Mouse (Mus musculus) CD4-positive, CD25-positive, alpha-beta regulatory T cell, adult 4 months (primary cell): ENCODE measurements at regions not wholly inside any gene's neighbourhood (a gene's known extent, or its start where the extent isn't known, plus 50 kb on each side); places are given as distances from the start of the nearest gene placed in this dataset.

Experiments
- ATAC-seq: one replicate; pipeline ENCODE4 v1.8.0; 2017

DNA sequence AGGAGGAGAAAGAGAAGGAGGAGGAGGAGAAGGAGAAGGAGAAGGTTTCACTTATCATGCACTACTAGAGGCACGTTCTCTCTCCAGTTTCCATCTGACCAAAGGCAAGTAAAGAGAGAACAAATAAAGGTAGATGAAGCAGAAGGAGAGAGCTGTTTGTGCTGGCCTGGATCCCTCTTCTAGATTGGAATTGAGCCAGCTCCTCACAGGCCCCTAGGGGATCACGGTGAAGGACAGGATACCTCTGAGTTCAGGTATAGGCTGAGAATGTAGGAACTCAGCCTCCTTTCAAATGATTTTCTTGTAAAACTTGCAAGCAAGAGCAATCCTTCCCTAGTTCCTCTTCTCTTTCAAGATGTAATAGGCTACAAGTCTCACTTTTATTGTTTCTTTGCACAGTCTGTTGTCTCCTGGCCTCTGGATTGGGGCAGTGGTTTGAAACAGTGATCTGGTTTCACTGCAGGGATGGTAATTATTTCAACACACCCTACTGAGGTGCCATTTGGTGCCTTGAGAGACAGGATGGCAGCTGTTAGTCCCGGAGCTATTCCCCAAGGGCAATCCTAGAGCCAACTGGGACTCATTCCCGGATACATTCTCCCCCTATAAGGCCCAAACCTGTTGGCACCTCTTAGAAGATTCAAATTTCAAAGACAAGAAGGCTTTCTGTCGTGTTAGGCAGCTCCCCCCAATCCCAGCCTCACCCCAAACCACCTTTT is 134.8 kb downstream of the Gm9817 start:
- ATAC-seq, result no peak

DNA sequence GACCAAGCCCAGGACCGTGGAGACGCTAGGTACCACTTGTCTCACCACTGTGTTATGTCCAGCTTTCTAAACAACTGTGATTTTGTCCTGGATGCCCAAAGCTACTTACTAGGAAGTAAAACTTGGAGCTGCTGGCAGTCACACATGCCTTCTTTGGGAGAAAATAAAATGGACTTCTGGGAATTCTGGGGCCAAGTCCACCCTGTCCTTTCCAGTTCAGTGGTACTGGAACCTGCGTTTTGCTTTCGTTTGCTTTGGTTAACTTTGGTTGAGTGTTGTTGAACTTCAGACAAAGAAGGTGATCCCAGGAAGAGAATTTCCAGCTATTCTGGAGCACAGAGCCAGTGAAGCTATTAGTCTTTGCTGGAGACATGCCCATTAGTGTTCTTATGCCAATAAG is 139.8 kb downstream of the Gm9817 start:
- ATAC-seq, result no peak

DNA sequence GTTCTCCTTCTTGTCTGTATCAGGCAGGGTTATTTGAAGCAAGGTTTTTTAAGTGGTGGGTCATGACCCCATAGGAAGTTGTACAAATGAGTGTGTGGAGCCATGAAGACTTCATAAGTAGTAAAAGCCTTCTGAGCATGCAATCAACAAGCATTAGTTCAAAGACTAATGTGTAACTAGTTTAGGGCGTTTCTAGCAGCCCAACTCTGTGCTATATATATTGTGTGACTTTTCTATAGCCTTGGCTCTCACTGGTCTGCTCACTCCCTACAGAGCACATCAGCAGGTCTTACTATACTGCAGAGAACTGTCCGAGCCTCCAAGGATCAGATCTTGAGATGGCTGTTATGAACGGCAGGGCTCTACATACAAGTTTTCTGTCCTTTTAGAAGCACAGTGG is 141.2 kb downstream of the Gm9817 start:
- no peak for ATAC-seq

DNA sequence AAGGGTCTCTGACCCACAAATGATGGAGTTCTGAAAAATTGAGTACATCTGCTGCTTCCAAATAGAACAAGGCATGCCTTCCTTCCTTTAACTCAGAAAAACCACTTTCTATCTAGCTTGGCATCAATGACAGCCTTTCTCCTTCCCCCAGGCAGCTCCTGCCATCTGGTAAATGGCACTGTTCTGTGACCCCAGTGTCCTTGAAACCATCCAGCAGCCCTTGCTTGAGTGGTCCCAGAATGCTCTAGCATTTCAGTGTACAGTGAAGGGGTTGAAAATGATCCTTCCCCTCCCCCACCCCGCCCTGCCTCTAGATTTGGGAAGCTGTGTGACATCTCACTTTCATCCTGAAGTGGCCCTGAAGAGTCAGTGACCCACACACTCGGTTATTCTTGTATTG is 152.3 kb downstream of the Gm9817 start:
- no peak for ATAC-seq

DNA sequence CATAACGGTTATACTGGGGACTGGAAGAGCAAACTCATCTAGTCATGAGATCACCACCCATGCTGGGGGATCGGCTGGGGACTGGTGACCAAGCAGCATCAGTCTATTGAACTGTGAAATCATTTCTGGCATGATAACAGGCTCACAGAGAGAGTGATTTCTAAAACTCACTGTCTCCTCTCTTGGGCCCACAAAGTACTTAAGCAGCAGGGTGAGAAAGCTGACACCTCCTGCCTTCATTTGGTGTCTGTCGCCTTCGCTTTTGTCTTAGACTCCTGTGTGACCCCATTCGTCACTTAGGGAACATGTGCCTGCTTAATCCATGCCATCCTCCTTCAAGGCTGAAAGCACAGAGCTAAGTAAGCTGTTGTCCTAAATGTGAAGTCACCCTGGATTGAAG is 154.3 kb upstream of the Mylip start:
- ATAC-seq, result no peak

DNA sequence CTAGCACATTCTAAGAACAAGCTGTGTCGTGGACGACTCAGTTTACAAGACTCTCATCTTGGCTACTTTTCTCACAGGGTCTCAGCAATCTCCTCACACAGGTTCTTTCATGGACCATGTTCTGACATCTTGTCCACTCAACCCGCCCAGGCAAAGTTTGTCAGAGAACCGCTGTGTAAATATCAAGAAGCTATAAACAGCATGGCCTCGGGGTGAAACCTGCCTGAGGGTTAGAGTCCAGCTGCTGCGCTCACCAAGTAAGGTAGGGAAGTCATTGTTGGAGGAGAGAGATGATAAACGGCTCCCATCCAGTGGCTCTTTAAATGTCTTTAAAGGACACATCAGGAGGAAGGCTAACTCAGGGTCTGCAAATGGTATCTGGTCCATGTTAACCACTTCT is 151.3 kb upstream of the Mylip start:
- ATAC-seq, result no peak

DNA sequence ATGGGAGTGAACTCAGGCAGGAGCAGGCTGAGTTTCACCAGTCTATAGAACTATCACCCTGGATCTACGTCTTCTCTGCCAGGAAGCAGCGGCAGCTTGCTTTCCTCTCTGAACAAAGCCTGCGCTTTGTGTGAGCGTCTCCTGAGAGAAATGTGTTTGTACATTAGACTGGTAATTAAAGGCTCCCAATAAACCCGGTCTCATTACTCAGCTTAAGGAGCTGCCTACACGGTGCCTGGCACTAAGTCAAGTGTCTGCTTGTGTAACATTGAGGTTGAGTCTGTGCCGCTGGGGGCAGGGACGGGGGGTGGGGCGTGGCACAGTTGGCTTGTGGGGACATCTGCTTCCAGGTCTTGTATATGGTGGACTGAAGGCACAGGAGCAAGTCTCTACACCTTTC is 150.4 kb upstream of the Mylip start:
- ATAC-seq, result no peak

DNA sequence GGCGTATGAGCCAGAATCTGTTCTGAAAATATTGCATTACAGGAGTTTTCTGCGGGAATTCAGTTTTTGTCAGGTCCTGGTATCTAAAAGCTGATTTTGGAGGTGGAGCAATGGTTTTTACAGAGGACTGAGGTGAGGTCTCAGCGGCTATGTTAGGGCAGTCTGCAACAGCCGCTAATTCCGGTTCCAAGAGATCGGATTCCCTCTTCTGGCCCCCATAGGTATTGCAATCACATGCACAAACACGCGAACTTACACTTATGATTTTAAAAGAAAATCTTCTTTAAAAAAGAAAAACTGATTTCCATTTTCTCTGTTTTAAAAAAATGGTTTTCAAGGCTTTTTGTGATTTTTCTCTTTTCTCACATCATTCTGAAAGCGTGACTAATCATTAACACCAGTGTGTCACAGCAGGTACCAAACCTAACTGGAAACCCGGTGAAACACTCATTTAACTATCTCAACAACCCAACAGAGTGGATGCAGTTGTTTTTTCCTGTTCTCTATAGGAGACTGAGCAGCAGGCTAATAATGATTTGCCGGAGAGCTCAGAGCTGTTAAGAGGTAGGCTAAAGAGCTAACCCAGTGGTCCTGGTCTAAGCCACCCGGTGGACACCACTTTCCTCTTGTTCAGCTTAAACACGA is 149.4 kb upstream of the Mylip start:
- no peak for ATAC-seq

DNA sequence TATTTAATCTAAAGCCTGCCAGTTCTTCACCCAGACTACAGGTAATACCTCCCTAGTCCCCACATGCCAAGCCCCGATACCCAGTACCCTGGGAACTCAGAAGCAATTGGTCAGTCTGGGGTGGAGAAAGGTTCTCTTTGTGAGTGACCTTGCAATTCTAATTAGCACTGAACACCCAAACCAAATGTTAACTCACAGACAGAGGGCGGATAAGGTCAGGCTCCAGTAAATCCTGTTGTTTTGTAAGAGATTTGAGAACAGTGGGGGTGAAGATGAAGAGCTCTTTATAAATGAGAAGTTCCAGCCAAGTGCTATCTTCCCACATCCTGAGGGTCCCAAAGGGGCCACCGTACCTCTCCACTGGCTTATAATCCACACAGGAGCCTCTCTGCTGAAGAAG is 147.3 kb upstream of the Mylip start:
- no peak for ATAC-seq

DNA sequence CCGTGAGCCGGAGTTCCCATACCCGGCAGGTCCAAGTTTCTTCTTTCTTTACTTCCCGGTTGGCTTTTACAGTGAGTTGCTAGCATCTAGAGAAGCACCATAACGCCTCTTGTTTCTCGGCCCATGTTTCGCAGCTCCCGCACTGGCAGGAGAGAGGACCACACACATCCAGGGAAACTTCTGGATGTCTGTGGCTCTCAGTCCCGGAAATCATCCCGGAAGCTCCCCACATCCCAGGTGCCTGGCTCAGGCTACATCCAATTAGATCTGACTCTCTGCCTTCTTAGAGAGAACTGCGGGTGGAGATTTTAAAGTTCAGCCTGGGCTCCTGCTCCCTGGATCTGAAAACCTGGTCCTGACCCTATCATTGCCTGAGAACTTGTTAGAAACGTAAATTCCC is 146.8 kb upstream of the Mylip start:
- no peak for ATAC-seq

DNA sequence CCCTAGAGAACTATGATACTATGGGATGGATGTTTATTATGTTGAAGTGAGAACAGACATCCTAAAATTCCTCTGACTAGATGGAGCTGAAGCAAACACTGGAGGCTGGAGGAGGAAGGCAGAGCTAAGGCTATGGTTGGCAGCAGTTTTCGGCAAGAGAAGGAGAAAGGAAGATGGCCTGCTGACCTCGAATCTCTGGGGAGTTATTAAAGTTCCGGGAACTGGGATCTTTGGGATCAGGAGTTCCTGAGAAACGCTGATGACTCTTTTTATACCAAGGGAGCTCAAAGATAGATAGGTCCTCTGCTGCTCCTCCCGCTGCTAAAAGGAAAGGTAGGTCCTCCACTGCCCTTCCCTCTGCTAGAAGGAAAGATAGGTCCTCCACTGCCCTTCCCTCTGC is 143.9 kb upstream of the Mylip start:
- ATAC-seq, result no peak

DNA sequence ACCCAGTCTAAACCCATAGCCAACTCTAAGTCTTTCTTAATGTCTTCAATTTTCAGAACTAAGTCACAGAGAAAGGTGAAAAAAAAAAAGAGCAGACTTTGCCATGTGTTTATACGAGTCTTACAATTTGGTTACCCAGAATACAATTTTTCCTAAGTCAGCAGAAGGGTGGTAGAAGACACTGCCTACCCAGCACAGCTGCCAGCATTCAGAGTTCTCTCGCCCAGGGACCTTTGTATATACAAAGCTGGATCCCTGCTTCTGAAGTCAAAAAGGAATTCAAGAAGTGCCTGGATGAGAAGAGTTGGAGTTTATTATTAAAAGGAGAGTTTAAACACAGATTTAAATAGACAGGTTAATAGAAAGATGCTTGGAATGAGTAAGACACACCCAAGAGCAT is 143.2 kb upstream of the Mylip start:
- no peak for ATAC-seq

DNA sequence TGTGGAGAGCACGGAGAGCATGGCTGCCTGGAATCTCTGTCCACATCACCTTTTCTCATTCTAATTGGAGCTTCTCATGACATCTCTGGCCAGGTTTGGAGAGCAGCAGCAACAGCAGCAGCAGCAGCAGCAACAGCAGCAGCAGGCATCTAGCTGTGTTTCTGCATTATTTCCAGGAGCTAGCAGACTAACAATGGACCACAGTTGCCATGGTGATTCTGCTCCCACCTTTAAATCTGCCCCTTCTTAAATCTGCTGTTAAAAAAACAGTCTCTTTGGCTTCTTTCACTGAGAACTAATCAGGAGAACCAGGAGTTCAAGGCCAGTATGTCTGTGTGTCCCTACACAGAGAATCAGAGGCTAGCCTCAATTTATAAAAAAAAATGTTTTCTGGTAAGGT is 139.5 kb upstream of the Mylip start:
- no peak for ATAC-seq

DNA sequence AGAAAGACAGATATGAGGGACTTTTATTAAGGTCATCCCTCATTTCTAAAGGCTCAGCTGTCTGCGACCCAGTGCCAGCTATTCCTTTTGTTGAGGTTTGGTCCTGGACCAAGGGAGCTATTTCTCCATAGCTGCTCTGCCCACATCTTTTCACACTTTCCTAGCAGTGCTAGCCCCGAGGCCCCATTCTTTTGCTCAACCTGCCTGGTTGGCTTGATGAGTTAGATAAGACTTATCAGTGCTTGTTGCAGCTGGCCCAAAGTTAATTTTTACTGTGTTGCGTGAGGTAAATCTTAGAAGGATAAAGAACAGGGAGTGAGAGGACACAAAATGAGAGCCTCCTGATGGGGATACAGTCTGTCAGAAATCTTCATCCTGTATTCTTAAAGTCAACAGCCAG is 138.5 kb upstream of the Mylip start:
- ATAC-seq, result no peak

DNA sequence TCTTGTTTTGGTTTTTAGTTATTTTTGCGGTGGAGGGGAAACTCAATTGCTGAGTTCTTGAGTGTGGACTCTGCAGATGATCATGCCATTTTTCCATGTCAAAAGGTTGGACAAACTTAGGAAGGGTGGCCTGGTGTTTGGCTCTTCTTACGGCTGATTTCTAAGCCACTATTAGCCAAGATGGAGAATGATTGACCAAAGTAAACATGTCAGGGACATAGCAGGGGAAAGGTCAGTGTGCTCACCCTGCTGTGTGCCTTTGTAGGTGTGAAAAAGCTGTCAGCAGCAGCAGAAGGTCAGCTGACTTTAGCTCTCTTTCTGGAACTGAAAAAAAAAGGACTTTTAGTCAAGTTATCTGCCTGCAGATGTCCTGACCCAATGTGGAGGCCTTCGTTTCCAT is 137.4 kb upstream of the Mylip start:
- ATAC-seq, result no peak

DNA sequence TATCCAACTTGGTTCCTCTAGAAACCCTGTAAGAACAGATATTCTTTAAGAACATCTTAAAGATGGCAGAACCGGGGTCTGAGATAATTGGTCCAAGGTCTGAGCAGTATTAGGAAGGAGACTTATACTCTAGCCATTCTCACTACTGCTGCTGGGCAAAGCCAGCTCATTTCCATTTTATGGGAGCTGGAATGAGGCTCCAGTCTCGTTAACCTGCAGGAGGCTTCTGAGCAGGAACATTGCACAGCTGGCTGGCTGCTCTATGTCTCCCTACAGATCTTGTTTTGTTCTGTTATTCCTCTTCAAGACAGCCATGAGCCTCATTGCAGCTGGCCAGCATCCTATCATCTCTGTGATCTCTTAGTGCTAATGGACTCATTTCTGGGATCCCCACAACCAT is 136.3 kb upstream of the Mylip start:
- no peak for ATAC-seq

DNA sequence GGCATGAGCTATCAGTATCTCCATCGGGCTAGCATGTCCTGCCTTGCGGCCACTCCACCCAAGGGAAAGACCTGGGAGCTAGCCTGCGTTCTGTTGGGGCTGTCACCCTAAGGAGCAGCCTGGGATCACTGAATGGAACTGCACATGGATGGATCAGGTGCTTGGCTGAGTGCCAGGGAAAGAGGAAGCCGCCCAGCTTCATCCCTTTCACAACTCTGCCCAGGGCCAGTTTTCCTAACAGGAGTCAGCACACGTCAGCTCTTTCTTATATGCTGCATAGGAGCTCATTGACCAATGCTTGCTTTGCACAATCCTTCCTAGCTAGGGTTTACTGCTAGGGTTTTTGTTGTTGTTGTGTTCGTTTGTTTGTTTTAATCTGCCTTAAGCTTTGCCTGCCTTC is 134.3 kb upstream of the Mylip start:
- no peak for ATAC-seq

DNA sequence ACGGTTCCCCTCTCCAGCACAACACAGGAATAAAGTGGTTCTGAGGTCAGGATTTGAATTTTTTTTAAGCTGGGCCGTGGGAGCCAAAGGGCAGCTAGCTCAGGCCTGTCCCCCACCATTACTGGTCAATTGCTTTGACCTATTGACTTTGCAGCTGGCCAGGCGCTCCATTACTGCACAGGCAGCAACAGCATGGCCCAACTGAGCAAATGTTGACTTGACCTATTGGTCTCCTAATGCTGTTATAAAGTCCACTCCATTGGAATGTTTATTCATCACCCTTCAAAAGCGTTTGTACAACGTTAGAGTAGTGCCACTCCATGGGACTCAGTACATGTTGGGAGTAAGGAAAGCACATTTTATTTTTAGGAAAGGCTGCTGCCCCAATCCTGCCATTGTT is 127.5 kb upstream of the Mylip start:
- ATAC-seq, result no peak

DNA sequence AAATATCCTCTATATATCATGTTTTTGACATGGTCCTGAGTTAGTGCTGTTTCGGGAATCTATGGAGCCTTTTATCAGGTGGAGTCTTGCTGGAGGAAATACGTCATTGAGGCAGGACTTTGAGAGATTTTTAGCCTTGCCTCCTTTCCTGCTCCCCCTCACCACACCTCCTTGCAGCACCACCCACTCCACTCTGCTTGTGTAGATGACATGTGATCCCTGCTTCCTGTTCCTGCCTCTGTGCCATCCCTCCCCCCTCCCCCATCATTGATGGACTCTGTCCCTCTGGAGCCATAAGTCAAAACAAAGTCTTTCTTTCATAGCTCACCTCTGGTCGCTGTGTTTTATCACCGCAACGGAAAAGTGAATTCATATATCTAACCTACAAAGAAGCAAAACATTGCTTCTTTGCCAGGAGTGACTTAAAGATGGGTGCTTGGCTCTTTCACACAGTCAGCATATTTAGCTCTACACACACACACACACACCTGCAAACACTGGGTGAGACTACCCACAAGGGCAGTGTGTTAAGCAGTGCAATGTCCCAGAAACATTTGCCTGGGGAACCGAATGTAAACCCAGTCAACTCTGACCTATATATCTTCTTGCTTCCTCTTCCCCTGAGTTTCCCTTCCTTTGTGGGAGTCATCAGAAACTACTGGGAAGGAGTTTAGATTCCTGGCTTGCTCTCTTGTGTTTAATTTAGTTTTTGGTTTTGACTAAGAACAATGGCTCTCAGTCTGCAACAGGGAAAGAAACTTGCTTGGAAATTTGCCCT is 123.1 kb upstream of the Mylip start:
- ATAC-seq, result no peak

DNA sequence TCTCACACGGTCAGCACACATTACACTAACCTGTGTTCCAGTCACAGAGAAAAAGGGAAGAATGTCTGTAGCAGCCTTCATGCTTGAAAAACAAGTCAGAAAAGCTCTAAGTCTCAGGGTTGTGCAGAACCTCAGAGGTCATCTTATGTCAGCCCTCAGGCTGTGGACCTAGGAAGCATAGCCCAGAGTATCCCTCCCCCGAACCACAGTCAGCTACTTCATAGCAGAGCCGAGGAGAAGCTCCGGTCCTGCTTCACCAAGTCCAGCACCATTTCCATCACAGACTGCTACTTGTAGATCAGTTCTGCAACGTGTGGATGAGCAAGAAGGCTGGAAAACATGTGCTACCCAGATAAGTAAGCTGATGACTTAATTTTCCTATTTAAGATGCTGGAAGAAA is 122.1 kb upstream of the Mylip start:
- ATAC-seq, result no peak

DNA sequence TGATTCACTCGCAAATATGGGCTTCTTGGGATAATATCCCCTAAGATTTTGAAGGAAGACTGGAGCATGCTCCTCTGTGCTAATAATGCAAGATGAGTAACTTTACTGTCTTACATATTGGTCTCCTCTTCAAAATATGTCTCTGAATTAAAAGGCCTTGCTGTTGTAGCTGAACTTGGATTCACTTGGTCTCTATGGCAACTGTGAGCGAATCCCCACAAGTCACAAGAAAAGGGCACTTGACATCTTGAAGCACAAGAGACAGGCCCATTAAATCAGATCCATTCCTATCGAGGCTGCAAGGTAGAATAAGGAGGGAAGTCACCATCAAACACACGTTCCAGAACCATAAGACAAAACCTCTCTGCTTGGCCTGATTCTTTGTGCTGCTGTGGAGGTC is 121.6 kb upstream of the Mylip start:
- no peak for ATAC-seq

DNA sequence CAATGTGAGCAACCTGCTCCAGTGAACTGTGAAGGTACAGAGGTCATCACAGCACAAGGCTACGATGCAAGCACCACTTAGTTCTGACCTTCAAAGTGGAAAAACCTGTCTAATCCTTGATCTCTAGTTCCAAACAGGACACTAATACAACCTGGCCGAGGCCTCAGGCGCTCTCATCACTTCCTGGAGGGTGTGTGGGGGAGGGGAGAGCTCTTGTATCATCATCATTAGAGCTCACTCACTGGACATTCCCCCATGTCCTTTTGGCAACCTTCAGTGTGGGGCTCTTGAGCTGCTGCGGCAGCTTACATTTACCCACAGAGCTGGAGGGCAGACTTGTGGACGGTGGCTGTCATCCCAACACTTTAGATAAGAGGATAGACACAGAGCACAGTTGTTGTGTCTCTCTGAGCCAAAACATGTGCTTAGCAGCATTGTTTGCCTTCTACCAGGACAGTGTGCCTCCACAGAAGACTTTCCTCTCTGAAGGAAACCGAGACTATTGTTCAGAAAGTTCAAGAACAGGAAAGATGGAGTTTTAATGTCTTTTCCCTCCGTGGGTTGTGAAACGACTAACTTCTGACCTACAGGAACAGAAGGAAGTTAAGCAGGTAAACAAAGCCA is 115.2 kb upstream of the Mylip start:
- ATAC-seq, result no peak

DNA sequence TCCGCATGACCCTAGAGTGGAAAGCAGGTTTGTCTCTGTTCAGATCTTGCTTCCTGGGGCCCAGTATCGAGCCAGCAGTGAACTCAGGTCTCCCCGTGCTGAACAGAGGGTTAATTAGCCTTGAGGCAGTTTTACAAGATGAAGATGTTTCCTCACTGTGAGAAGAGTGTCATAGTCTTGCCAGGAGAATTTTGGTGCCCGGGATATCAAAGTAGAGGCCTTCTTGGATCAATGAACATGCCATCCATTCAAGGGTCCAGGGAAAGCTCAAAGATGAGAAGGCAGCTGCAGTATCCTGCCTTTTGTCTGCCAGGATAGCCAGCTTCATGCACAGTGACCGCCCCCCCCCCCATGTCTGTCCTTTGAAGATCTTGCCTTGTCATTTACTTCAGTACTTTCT is 114.2 kb upstream of the Mylip start:
- ATAC-seq, result no peak
